Mouse (Mus musculus): ENCODE results near the gene Krt7. TPM values are rescaled to one million over a fixed set of nuclear protein-coding genes. Genes with fewer than 3 reads are reported as not detected.

Krt7 gene
- polyA plus RNA-seq, 1 experiment from 2014 or later: 12.0 TPM

- DNase-seq (ENCODE audit: low spot score) (no peak), ATAC-seq (ENCODE audit: low FRiP score) (no peak)
- H3K4me2 ChIP-seq (replicated peaks; ENCODE audit: low read depth, low read length): no peak overlapping the region
- H3K4me1 ChIP-seq (replicated peaks; ENCODE audit: control insufficient read depth, insufficient read depth, low read length): no peaks in the 10 kb centered on the region
- 68% methylated on average over 5 of the region's 5 CpGs for WGBS
- H3K9ac ChIP-seq (ENCODE audit: low read depth, low read length): no peak overlapping the region
- H3K27me3 ChIP-seq (ENCODE audit: control insufficient read depth, insufficient read depth, low read length): no peaks in the 10 kb centered on the region
- H3K4me3 ChIP-seq (ENCODE audit: low read depth, low read length): no peak overlapping the region
- H3K9me3 ChIP-seq (ENCODE audit: control insufficient read depth, low read length): no peaks in the 10 kb centered on the region
- no peaks in the 10 kb centered on the region for H3K36me3 ChIP-seq (ENCODE audit: control insufficient read depth, insufficient read depth, low read length)
- H3K27ac ChIP-seq (ENCODE audit: low read depth, low read length): no peak overlapping the region
Measured at GRCm38 (mm10) chr15:101388034-101388541, 22.8 kb upstream of the Krt7 start.

- Histone ChIP-seq H3K4me3 (ENCODE audit: low read depth, low read length) (no peak overlapping the region), H3K27me3 (ENCODE audit: control insufficient read depth, insufficient read depth, low read length) (no peaks in the 10 kb centered on the region), H3K9me3 (ENCODE audit: control insufficient read depth, low read length) (no peaks in the 10 kb centered on the region), H3K4me2 (replicated peaks; ENCODE audit: low read depth, low read length) (no peak overlapping the region), H3K9ac (ENCODE audit: low read depth, low read length) (no peak overlapping the region), H3K27ac (ENCODE audit: low read depth, low read length) (no peak overlapping the region), H3K36me3 (ENCODE audit: control insufficient read depth, insufficient read depth, low read length) (no peaks in the 10 kb centered on the region), H3K4me1 (replicated peaks; ENCODE audit: control insufficient read depth, insufficient read depth, low read length) (no peaks in the 10 kb centered on the region)
- DNase-seq (ENCODE audit: low spot score) (no peak), ATAC-seq (ENCODE audit: low FRiP score) (no peak)
- WGBS: 89% methylated on average over 5 of the region's 5 CpGs
Measured at GRCm38 (mm10) chr15:101390203-101390602, 20.6 kb upstream of the Krt7 start.

GRCm38 (mm10) chr15:101392251-101392650, 18.6 kb upstream of the Krt7 start:
- ATAC-seq (ENCODE audit: low FRiP score) (no peak), DNase-seq (ENCODE audit: low spot score) (no peak)
- H3K27ac ChIP-seq (ENCODE audit: low read depth, low read length): no peak overlapping the region
- no peak overlapping the region for H3K4me3 ChIP-seq (ENCODE audit: low read depth, low read length)
- no peak overlapping the region for H3K9ac ChIP-seq (ENCODE audit: low read depth, low read length)
- no peaks in the 10 kb centered on the region for H3K4me1 ChIP-seq (replicated peaks; ENCODE audit: control insufficient read depth, insufficient read depth, low read length)
- WGBS: 82% methylated on average over 5 of the region's 5 CpGs
- H3K27me3 ChIP-seq (ENCODE audit: control insufficient read depth, insufficient read depth, low read length): no peaks in the 10 kb centered on the region
- no peaks in the 10 kb centered on the region for H3K36me3 ChIP-seq (ENCODE audit: control insufficient read depth, insufficient read depth, low read length)
- no peak overlapping the region for H3K4me2 ChIP-seq (replicated peaks; ENCODE audit: low read depth, low read length)
- no peaks in the 10 kb centered on the region for H3K9me3 ChIP-seq (ENCODE audit: control insufficient read depth, low read length)

- Histone ChIP-seq H3K27ac (ENCODE audit: low read depth, low read length) (no peak overlapping the region), H3K4me3 (ENCODE audit: low read depth, low read length) (no peak overlapping the region), H3K9me3 (ENCODE audit: control insufficient read depth, low read length) (no peaks in the 10 kb centered on the region), H3K4me1 (replicated peaks; ENCODE audit: control insufficient read depth, insufficient read depth, low read length) (no peaks in the 10 kb centered on the region), H3K27me3 (ENCODE audit: control insufficient read depth, insufficient read depth, low read length) (no peaks in the 10 kb centered on the region), H3K36me3 (ENCODE audit: control insufficient read depth, insufficient read depth, low read length) (no peaks in the 10 kb centered on the region), H3K4me2 (replicated peaks; ENCODE audit: low read depth, low read length) (no peak overlapping the region), H3K9ac (ENCODE audit: low read depth, low read length) (no peak overlapping the region)
- DNase-seq (ENCODE audit: low spot score) (no peak), ATAC-seq (ENCODE audit: low FRiP score) (no peak)
- WGBS: 61% methylated on average over 7 of the region's 7 CpGs
Measured at GRCm38 (mm10) chr15:101394908-101395307, 15.9 kb upstream of the Krt7 start.

- no peaks in the 10 kb centered on the region for H3K9me3 ChIP-seq (ENCODE audit: control insufficient read depth, low read length)
- DNase-seq (ENCODE audit: low spot score): no peak
- 74% methylated on average over 7 of the region's 7 CpGs for WGBS
Measured at GRCm38 (mm10) chr15:101396466-101396865, 14.4 kb upstream of the Krt7 start.

GRCm38 (mm10) chr15:101396921-101397320, 13.9 kb upstream of the Krt7 start:
- Histone ChIP-seq H3K4me1 (replicated peaks; ENCODE audit: control insufficient read depth, insufficient read depth, low read length) (no peaks in the 10 kb centered on the region), H3K9me3 (ENCODE audit: control insufficient read depth, low read length) (no peaks in the 10 kb centered on the region), H3K4me2 (replicated peaks; ENCODE audit: low read depth, low read length) (no peak overlapping the region), H3K4me3 (ENCODE audit: low read depth, low read length) (no peak overlapping the region), H3K27ac (ENCODE audit: low read depth, low read length) (no peak overlapping the region), H3K27me3 (ENCODE audit: control insufficient read depth, insufficient read depth, low read length) (no peaks in the 10 kb centered on the region), H3K36me3 (ENCODE audit: control insufficient read depth, insufficient read depth, low read length) (no peaks in the 10 kb centered on the region), H3K9ac (ENCODE audit: low read depth, low read length) (no peak overlapping the region)
- DNase-seq (ENCODE audit: low spot score): no peak
- no peak for ATAC-seq (ENCODE audit: low FRiP score)
- 76% methylated on average over 3 of the region's 3 CpGs for WGBS

More at GRCm38 (mm10) chr15:101396466-101396865, 14.4 kb upstream of the Krt7 start:
- Histone ChIP-seq H3K4me3 (ENCODE audit: low read depth, low read length) (no peak overlapping the region), H3K27ac (ENCODE audit: low read depth, low read length) (no peak overlapping the region), H3K36me3 (ENCODE audit: control insufficient read depth, insufficient read depth, low read length) (no peaks in the 10 kb centered on the region), H3K9ac (ENCODE audit: low read depth, low read length) (no peak overlapping the region), H3K4me2 (replicated peaks; ENCODE audit: low read depth, low read length) (no peak overlapping the region), H3K4me1 (replicated peaks; ENCODE audit: control insufficient read depth, insufficient read depth, low read length) (no peaks in the 10 kb centered on the region), H3K27me3 (ENCODE audit: control insufficient read depth, insufficient read depth, low read length) (no peaks in the 10 kb centered on the region)
- no peak for ATAC-seq (ENCODE audit: low FRiP score)

GRCm38 (mm10) chr15:101397683-101398082, 13.2 kb upstream of the Krt7 start:
- Histone ChIP-seq H3K27me3 (ENCODE audit: control insufficient read depth, insufficient read depth, low read length) (no peaks in the 10 kb centered on the region), H3K9me3 (ENCODE audit: control insufficient read depth, low read length) (no peaks in the 10 kb centered on the region), H3K36me3 (ENCODE audit: control insufficient read depth, insufficient read depth, low read length) (no peaks in the 10 kb centered on the region), H3K4me3 (ENCODE audit: low read depth, low read length) (no peak overlapping the region), H3K27ac (ENCODE audit: low read depth, low read length) (no peak overlapping the region), H3K4me1 (replicated peaks; ENCODE audit: control insufficient read depth, insufficient read depth, low read length) (no peaks in the 10 kb centered on the region), H3K4me2 (replicated peaks; ENCODE audit: low read depth, low read length) (no peak overlapping the region), H3K9ac (ENCODE audit: low read depth, low read length) (no peak overlapping the region)
- 89% methylated on average over 2 of the region's 2 CpGs for WGBS
- no peak for ATAC-seq (ENCODE audit: low FRiP score)
- DNase-seq (ENCODE audit: low spot score): no peak

GRCm38 (mm10) chr15:101398269-101398668, 12.6 kb upstream of the Krt7 start:
- ATAC-seq (ENCODE audit: low FRiP score): no peak
- WGBS: 84% methylated on average over 8 of the region's 8 CpGs
- Histone ChIP-seq H3K9ac (ENCODE audit: low read depth, low read length) (no peak overlapping the region), H3K4me2 (replicated peaks; ENCODE audit: low read depth, low read length) (no peak overlapping the region), H3K4me1 (replicated peaks; ENCODE audit: control insufficient read depth, insufficient read depth, low read length) (no peaks in the 10 kb centered on the region), H3K36me3 (ENCODE audit: control insufficient read depth, insufficient read depth, low read length) (no peaks in the 10 kb centered on the region), H3K4me3 (ENCODE audit: low read depth, low read length) (no peak overlapping the region), H3K27ac (ENCODE audit: low read depth, low read length) (no peak overlapping the region), H3K9me3 (ENCODE audit: control insufficient read depth, low read length) (no peaks in the 10 kb centered on the region), H3K27me3 (ENCODE audit: control insufficient read depth, insufficient read depth, low read length) (no peaks in the 10 kb centered on the region)
- no peak for DNase-seq (ENCODE audit: low spot score)

GRCm38 (mm10) chr15:101412188-101412587, 1.3 kb downstream of the Krt7 start:
- Histone ChIP-seq H3K27me3 (ENCODE audit: control insufficient read depth, insufficient read depth, low read length) (peaks cover 12% of the 10 kb centered on the region), H3K36me3 (ENCODE audit: control insufficient read depth, insufficient read depth, low read length) (no peaks in the 10 kb centered on the region), H3K4me2 (replicated peaks; ENCODE audit: low read depth, low read length) (no peak overlapping the region), H3K4me3 (ENCODE audit: low read depth, low read length) (no peak overlapping the region), H3K27ac (ENCODE audit: low read depth, low read length) (no peak overlapping the region), H3K4me1 (replicated peaks; ENCODE audit: control insufficient read depth, insufficient read depth, low read length) (no peaks in the 10 kb centered on the region), H3K9ac (ENCODE audit: low read depth, low read length) (no peak overlapping the region), H3K9me3 (ENCODE audit: control insufficient read depth, low read length) (no peaks in the 10 kb centered on the region)
- no peak for ATAC-seq (ENCODE audit: low FRiP score)
- 20% methylated on average over 31 of the region's 31 CpGs for WGBS
- no peak for DNase-seq (ENCODE audit: low spot score)

Data from hindbrain, embryonic 11.5 days (tissue).